Mouse (Mus musculus) forebrain, embryonic 11.5 days (tissue): Measurements from ENCODE around the gene Klhdc8b. TPM values are rescaled to one million over a fixed set of nuclear protein-coding genes. Genes with fewer than 3 reads are reported as not detected.

Source experiments
- ATAC-seq: fragments of 200-750 bp; cut with Nextera tagmentation; replicated peaks from 2 replicates; pipeline ENCODE4 v1.8.0; 2017; ENCODE audit warnings: moderate TSS enrichment; ENCODE audit not compliant: low FRiP score
- DNase-seq: peaks from one replicate; pipeline ENCODE4 v3.0.0-alpha.2; 2017; ENCODE audit warnings: low spot score
- H3K27ac ChIP-seq: fragments of 300-500 bp; sonication (generic); 2 replicates; pipeline ENCODE4 v1.5.1; 2014; ENCODE audit warnings: low read depth, low read length
- H3K27me3 ChIP-seq: fragments of 300-500 bp; sonication (generic); 2 replicates; pipeline ENCODE4 v1.6.1; 2014; ENCODE audit warnings: mild to moderate bottlenecking, low read length, mixed read lengths; ENCODE audit not compliant: control insufficient read depth, insufficient read depth
- H3K36me3 ChIP-seq: fragments of 300-500 bp; sonication (generic); 2 replicates; pipeline ENCODE4 v1.6.1; 2014; ENCODE audit warnings: mild to moderate bottlenecking, low read length, moderate library complexity, mixed read lengths; ENCODE audit not compliant: control insufficient read depth, insufficient read depth
- H3K4me1 ChIP-seq: fragments of 300-500 bp; sonication (generic); replicated peaks from 2 replicates; pipeline ENCODE4 v1.6.1; 2014; ENCODE audit warnings: low read length, mixed read lengths; ENCODE audit not compliant: control insufficient read depth, insufficient read depth
- H3K4me2 ChIP-seq: fragments of 300-500 bp; sonication (generic); 2 replicates; pipeline ENCODE4 v1.6.1; 2014; ENCODE audit warnings: low read depth, mild to moderate bottlenecking, low read length, moderate library complexity, mixed read lengths; ENCODE audit not compliant: severe bottlenecking
- H3K4me3 ChIP-seq: fragments of 300-500 bp; sonication (generic); 2 replicates; pipeline ENCODE4 v1.5.1; 2014; ENCODE audit warnings: low read depth, low read length
- H3K9ac ChIP-seq: fragments of 300-500 bp; sonication (generic); 2 replicates; pipeline ENCODE4 v1.6.1; 2014; ENCODE audit warnings: low read length
- H3K9me3 ChIP-seq: fragments of 300-500 bp; sonication (generic); 2 replicates; pipeline ENCODE4 v1.6.1; 2016; ENCODE audit warnings: low read length, mixed read lengths; ENCODE audit not compliant: control insufficient read depth
- WGBS: fragments of 180-500 bp; shearing (Covaris S2); extraction: QIAGEN DNeasy Blood & Tissue Kit; methylation state at CpG from one replicate; pipeline ENCODE4 v1.1.7; 2014; 5-methylcytosine and 5-hydroxymethylcytosine counted together
- polyA plus RNA-seq: library from polyadenylated mRNA; unstranded; fragments of >200 nt; fragmentation: Nextera tagmentation; extraction: Ambion mirVana; gene quantifications from 2 replicates; pipeline ENCODE4 v1.2.1, GENCODE M21; 2014

The Klhdc8b gene
- polyA plus RNA-seq, 1 experiment from 2014 or later: 49.5 TPM

DNA sequence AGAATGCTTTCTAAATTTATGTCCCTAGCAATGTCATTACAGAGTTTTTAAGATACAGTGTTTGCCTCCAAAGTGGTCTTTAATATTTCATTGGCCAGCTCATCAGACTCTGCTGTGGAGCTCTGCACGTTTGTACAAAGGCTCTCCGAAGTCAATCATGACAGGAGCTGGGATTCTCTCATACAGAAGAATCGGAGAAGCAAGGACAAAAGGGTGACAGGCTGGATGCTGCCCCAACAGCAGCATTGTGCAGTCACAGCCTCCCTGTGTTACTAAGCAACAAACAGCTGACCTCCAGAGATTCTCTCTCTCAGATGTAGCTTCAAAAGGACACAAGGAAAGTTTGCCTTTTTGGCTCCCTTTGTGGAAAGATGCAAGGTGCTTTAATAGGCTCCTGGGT, 25.2 kb downstream of the Klhdc8b start, which contains the start of gene BC048562:
Gene BC048562 (plus strand): TSS at position 301 of the 400 bp plus-strand sequence.
- Histone ChIP-seq H3K27ac (no peak within 1 kb of the TSS), H3K4me3 (no peak within 1 kb of the TSS), H3K4me2 (no peak within 1 kb of the TSS), H3K9ac (no peak within 1 kb of the TSS), H3K36me3 (no peaks in the 10 kb centered on the region), H3K9me3 (no peaks in the 10 kb centered on the region), H3K27me3 (no peaks in the 10 kb centered on the region), H3K4me1 (no peaks in the 10 kb centered on the region)
- ATAC-seq (no peak), DNase-seq (no peak)
- WGBS: 58% methylated on average over 3 of the region's 3 CpGs

DNA sequence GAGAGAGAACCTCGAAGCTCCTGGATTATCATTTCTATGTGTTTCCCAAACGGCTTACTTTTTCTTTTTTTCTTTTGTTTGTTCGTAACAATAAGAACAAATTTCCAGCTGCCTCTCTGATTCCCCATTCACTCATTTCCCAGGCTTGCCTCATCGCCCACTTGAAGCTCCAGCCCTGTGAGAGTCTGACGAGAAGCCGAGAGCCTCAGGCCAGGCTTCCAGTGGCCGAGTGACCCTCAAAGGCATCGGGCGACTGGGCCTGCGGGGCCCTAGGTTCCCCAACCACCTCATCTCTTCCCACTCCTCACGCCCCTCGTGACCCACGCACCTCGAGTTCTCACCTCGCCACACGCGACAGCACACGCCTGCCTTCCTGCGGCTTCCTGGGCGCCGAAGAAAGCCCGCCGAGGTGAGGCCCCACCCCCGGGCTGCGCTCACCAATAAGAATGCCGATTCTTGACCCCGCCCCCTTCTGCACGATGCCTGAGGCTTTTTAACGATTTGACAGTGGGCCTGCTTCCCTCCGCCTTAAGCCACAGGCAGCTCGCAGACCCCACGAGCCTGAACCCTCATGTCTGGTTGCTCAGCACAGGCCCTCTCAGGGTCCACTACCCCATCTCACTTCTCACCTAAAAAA, 29.8 kb downstream of the Klhdc8b start:
- Histone ChIP-seq H3K27ac (no peak overlapping the region), H3K36me3 (no peaks in the 10 kb centered on the region), H3K9ac (no peak overlapping the region), H3K4me2 (peak overlapping the region; percentile 33; the same call in 1 of the 2 replicates), H3K4me3 (no peak overlapping the region), H3K27me3 (no peaks in the 10 kb centered on the region), H3K4me1 (no peaks in the 10 kb centered on the region), H3K9me3 (no peaks in the 10 kb centered on the region)
- 55% methylated on average over 32 of the region's 32 CpGs for WGBS
- ATAC-seq: no peak
- DNase-seq: peak; percentile 67

DNA sequence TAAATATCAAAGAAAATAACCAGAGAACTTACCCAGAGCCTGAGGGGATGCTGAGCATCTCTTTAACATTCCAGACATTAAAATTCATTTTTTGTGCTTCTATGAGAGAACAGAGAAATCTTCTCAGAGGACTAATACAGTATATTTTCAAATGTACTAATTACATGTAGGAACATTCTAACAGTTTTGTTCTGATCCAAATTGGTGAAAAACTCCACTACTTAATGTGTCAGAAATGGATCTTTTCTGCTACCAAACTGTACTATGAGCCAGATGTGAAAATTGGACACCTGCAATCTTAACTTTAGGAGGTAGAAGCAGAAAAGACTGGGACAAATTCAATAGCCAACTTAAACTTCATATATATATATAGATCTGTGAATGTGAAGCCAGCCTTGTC, 33.0 kb downstream of the Klhdc8b start, which contains the start of gene Ccdc36:
Gene Ccdc36 (minus strand): TSS at position 101 of the 400 bp plus-strand sequence.
- H3K4me2 ChIP-seq: no peak within 1 kb of the TSS
- ATAC-seq (no peak), DNase-seq (no peak)
- no peak within 1 kb of the TSS for H3K4me3 ChIP-seq
- H3K9ac ChIP-seq: no peak within 1 kb of the TSS
- no peaks in the 10 kb centered on the region for H3K36me3 ChIP-seq
- no peaks in the 10 kb centered on the region for H3K4me1 ChIP-seq
- H3K9me3 ChIP-seq: no peaks in the 10 kb centered on the region
- no peak within 1 kb of the TSS for H3K27ac ChIP-seq
- H3K27me3 ChIP-seq: no peaks in the 10 kb centered on the region

DNA sequence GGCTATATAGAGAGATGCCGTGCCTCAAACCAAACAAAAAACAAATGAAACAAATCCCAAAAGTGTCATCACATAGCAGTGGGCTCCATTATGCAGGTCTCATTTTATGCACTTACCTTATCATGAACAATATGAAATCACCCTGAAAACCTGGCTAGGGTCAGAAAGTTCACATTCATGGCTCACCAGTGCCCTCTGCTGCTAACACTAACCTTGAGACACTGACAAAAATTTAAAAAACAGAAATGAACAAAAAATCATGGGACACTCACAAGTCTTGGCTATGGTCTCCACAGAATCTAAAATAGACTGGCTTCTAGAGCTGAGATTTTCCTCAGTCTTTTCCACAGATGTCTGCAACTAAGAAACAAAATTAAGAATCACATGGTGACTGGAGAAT, 49.2 kb downstream of the Klhdc8b start:
- H3K4me3 ChIP-seq: no peak overlapping the region
- no peaks in the 10 kb centered on the region for H3K36me3 ChIP-seq
- no peaks in the 10 kb centered on the region for H3K9me3 ChIP-seq
- DNase-seq: no peak
- no peaks in the 10 kb centered on the region for H3K4me1 ChIP-seq
- no peaks in the 10 kb centered on the region for H3K27me3 ChIP-seq
- no peak for ATAC-seq
- H3K9ac ChIP-seq: no peak overlapping the region
- no peak overlapping the region for H3K4me2 ChIP-seq
- 84% methylated on average over 1 of the region's 1 CpGs for WGBS
- no peak overlapping the region for H3K27ac ChIP-seq

DNA sequence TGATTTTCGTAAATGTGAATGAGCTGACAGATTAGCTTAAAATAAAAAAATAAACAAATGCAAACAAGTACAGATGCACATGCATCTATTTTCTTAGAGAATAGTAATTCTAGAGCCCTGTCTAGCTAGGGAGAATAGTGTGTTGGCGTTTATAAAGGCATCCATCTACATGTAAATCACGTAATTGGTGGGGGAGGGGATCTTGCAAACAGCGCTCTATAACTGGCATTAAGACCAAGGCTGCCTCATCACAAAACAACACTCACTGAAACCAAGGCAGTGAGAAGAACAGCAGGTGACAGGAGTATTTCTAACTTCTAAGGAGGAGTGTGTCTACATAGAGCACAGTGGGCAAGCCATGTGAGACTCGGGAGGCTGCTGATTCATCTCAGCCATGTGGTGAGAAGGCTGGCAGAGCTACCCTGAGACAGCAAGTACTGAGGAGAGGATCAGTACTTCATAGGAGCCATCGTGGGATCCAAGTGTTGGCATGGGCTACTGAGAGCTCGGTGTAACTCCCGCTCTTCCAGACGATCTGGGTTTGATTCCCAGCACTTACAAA, 49.9 kb downstream of the Klhdc8b start:
- H3K27me3 ChIP-seq: no peaks in the 10 kb centered on the region
- ATAC-seq: no peak
- no peak overlapping the region for H3K4me3 ChIP-seq
- WGBS: 81% methylated on average over 9 of the region's 9 CpGs
- no peak overlapping the region for H3K4me2 ChIP-seq
- H3K36me3 ChIP-seq: no peaks in the 10 kb centered on the region
- H3K27ac ChIP-seq: no peak overlapping the region
- H3K9ac ChIP-seq: no peak overlapping the region
- no peak for DNase-seq
- no peaks in the 10 kb centered on the region for H3K9me3 ChIP-seq
- H3K4me1 ChIP-seq: no peaks in the 10 kb centered on the region

DNA sequence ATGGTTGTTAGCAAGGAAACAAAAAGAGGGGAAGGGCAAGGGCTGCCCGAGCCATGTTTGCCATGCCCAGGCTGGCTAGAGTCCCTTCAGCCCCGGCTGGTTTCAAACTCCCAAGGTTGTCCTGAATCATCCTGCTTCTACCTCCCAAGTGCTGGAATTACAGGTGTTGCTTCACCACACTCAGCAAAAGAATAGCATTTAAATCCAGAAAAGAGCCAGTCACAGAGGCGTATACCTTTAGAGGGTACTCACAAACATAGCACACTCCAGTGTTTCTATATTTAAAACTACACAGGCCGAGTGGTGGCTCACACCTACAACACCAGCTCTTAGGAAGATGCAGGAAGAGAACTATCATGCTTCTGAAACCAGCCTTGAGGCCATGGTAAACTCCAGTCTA, 51.8 kb downstream of the Klhdc8b start:
- Histone ChIP-seq H3K27ac (no peak overlapping the region), H3K4me3 (no peak overlapping the region), H3K4me1 (no peaks in the 10 kb centered on the region), H3K4me2 (no peak overlapping the region), H3K9ac (no peak overlapping the region), H3K9me3 (no peaks in the 10 kb centered on the region), H3K36me3 (no peaks in the 10 kb centered on the region), H3K27me3 (no peaks in the 10 kb centered on the region)
- no peak for ATAC-seq
- WGBS: 85% methylated on average over 4 of the region's 4 CpGs
- no peak for DNase-seq

DNA sequence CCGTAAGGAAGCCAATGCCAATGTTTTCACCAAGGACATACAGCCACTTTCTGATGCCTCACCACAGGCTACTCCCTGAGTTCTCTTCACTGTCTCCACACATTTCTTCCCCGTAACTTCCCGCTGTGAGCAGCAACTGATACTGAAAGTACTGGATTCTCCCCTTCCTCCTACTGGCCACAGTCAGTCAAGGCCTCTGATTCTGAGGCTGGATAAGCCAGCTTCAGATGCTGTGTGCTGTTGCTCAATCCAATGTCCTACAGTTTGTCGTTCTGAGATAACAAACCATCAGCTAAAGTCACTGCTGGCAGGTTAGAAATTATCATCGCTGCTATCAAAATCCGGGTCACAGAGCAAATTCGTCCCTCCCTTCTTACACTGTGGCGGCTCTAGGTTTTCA, 56.9 kb downstream of the Klhdc8b start:
- H3K36me3 ChIP-seq: no peaks in the 10 kb centered on the region
- no peak overlapping the region for H3K27ac ChIP-seq
- no peak overlapping the region for H3K4me2 ChIP-seq
- H3K4me3 ChIP-seq: no peak overlapping the region
- no peak overlapping the region for H3K9ac ChIP-seq
- no peaks in the 10 kb centered on the region for H3K9me3 ChIP-seq
- no peak for DNase-seq
- H3K4me1 ChIP-seq: no peaks in the 10 kb centered on the region
- 80% methylated on average over 8 of the region's 8 CpGs for WGBS
- no peak for ATAC-seq
- no peaks in the 10 kb centered on the region for H3K27me3 ChIP-seq

DNA sequence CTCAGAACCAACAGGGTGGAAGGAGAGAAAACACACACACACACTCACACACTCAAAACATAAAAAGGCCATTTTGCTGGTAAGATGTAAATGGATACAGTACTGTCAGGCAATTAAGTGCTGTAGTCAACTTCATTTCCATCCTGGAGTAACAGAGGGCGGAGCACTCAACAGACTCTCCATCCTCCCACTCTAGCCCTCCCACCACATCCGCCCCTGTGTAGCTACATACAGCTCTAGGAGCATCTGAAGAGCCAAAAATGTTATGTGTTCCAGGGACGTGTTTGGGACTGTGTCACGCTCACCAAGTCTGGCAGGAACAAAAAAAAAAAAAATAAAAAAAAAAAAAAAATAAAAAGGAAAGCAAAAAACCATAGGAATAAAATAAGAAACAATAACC, 58.3 kb downstream of the Klhdc8b start:
- no peaks in the 10 kb centered on the region for H3K4me1 ChIP-seq
- no peak overlapping the region for H3K4me3 ChIP-seq
- no peak overlapping the region for H3K4me2 ChIP-seq
- DNase-seq (no peak), ATAC-seq (no peak)
- 78% methylated on average over 4 of the region's 4 CpGs for WGBS
- H3K9me3 ChIP-seq: no peaks in the 10 kb centered on the region
- H3K9ac ChIP-seq: no peak overlapping the region
- no peaks in the 10 kb centered on the region for H3K27me3 ChIP-seq
- H3K27ac ChIP-seq: no peak overlapping the region
- H3K36me3 ChIP-seq: no peaks in the 10 kb centered on the region
